Mouse (Mus musculus): ENCODE results near the gene Efna2.

DNA sequence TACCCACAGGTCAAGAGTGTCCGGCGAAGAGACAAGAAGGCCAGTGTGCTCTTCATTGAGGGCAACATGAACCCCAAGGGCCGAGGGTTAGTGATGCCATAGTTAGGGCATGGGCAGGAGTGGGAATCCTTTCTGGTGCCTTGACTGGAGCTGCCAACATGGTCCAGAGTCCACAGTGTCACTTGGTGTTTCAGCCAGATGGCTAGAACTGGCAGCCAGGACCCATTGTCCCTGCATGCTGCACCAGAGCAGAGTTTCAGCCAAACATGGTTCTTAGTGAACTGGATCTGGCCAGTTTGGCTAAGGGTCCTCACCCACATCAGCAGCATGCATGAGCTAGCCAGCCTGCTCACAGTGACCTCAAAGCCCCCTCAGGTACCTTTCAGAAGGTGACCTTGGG is 59.0 kb downstream of the Efna2 start:
- no peak for TF ChIP-seq GATA1 (IDR thresholded peaks at IDR 0.05; ENCODE audit: low read length)
- no peak for TF ChIP-seq TAL1 (IDR thresholded peaks at IDR 0.05; ENCODE audit: low read length)
